Mouse (Mus musculus): ENCODE results near the gene Slc38a2. TPM values are rescaled to one million over a fixed set of nuclear protein-coding genes. Genes with fewer than 3 reads are reported as not detected.
A peak's percentile ranks its signal among the peaks of the same experiment; 100 is the strongest.

The Slc38a2 gene
- polyA plus RNA-seq, 1 experiment from 2014 or later = 220 TPM

DNA sequence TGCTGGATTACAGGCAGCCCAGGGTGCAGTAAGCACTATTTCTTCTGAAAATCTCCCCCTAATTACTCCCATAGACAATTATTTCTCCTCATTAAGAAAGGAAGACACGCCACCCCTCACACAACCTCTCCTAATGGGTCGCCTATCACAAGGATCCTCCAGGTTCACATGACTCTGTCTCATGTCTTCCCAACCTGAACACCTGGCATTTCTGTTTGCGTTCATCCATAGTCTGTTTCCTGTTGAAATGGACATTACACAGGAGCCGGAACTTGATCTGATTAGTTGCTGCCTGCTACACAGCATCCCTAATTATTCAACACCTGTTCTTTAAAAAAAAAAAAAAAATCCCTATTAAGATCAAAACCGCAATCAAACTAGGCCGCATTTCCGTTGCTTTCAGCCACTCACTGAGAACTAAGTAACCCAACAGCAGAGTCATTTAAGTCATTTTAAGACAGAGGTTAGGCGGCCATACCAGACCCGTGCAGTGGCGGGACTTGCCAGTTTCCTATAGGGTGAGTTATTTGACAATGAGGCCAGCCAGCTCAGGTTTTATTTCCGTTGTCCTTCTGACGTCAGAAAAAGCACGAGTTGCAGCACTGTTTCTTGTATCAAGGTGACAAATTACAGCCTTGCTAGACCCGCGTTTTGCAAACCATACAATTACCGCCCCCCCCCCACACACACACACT, 59.1 kb downstream of the Slc38a2 start:
- peak overlapping the region; percentile 98 for H3K27ac ChIP-seq (ENCODE audit: low read depth, low read length)
- H3K9me3 ChIP-seq (ENCODE audit: control insufficient read depth, low read length) = peaks cover 3% of the 10 kb centered on the region; the same call in 1 of the 2 replicates
- H3K36me3 ChIP-seq (ENCODE audit: control insufficient read depth, insufficient read depth, low read length) = peaks cover 8% of the 10 kb centered on the region; the same call in 1 of the 2 replicates
- no peak for ATAC-seq (replicated peaks; ENCODE audit: low FRiP score)
- H3K9ac ChIP-seq (ENCODE audit: low read length) = peak overlapping the region; percentile 99
- peak overlapping the region; percentile 86 for H3K4me2 ChIP-seq (ENCODE audit: low read depth, low read length, severe bottlenecking)
- WGBS = 5% methylated on average over 16 of the region's 16 CpGs
- H3K4me3 ChIP-seq (ENCODE audit: low read depth, low read length) = peak overlapping the region; percentile 79
- H3K27me3 ChIP-seq (ENCODE audit: control insufficient read depth, insufficient read depth, low read length) = no peaks in the 10 kb centered on the region
- peak; percentile 61 for DNase-seq (ENCODE audit: low spot score)
- 0 out of 2 replicates have a peak, but pooled peaks cover 6% of the 10 kb centered on the region for H3K4me1 ChIP-seq (replicated peaks; ENCODE audit: control insufficient read depth, insufficient read depth, low read length)

DNA sequence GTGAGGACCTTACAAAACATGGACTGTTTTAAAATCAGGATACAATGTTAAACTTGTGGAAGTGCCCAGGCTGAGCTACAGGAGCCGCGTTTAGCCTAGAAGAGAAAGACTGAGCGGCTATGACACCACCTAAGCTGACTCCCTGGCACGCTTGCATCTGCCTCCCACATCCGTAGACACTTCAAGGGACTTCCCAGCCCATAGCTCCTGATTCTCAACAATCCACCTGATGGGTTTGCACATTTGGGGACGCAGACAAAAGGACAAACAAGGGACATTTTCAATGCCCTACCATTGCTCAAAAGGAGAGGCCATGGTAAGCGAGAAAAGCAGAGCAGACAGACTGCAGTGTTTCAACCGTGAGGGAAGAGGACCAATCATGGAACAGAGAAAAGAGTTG, 59.9 kb downstream of the Slc38a2 start:
- peak overlapping the region; percentile 99; the same call in 1 of the 2 replicates for H3K9ac ChIP-seq (ENCODE audit: low read length)
- peaks cover 3% of the 10 kb centered on the region; the same call in 1 of the 2 replicates for H3K9me3 ChIP-seq (ENCODE audit: control insufficient read depth, low read length)
- peak overlapping the region; percentile 86 for H3K4me2 ChIP-seq (ENCODE audit: low read depth, low read length, severe bottlenecking)
- WGBS = 70% methylated on average over 8 of the region's 8 CpGs
- no peak overlapping the region for H3K27ac ChIP-seq (ENCODE audit: low read depth, low read length)
- 0 out of 2 replicates have a peak, but pooled peaks cover 6% of the 10 kb centered on the region for H3K4me1 ChIP-seq (replicated peaks; ENCODE audit: control insufficient read depth, insufficient read depth, low read length)
- no peaks in the 10 kb centered on the region for H3K27me3 ChIP-seq (ENCODE audit: control insufficient read depth, insufficient read depth, low read length)
- no peak for DNase-seq (ENCODE audit: low spot score)
- H3K36me3 ChIP-seq (ENCODE audit: control insufficient read depth, insufficient read depth, low read length) = peaks cover 9% of the 10 kb centered on the region; the same call in 1 of the 2 replicates
- peak overlapping the region; percentile 79 for H3K4me3 ChIP-seq (ENCODE audit: low read depth, low read length)
- ATAC-seq (replicated peaks; ENCODE audit: low FRiP score) = no peak

DNA sequence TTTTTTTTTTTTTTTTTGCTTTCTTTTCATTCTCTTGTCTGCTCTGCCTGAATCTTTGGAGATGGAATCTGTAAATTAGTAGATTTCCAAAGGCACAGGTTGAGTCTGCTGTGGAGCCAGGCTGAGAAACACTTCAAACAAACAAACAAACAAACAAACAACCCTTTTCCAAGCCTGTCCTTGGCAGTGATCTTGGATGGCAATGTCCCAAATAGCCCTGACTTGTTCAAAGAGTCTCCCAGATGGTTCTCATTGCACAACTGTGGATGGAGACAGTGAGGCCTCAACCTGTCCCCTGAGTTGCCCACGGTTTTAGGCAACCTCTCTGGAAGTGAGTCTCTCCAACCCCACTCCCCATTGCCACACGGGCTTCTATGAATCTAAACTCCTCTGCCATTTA, 60.9 kb downstream of the Slc38a2 start:
- Histone ChIP-seq H3K9ac (ENCODE audit: low read length) (no peak overlapping the region), H3K36me3 (ENCODE audit: control insufficient read depth, insufficient read depth, low read length) (peaks cover 14% of the 10 kb centered on the region; the same call in 1 of the 2 replicates), H3K4me3 (ENCODE audit: low read depth, low read length) (no peak overlapping the region), H3K4me1 (replicated peaks; ENCODE audit: control insufficient read depth, insufficient read depth, low read length) (0 out of 2 replicates have a peak, but pooled peaks cover 6% of the 10 kb centered on the region), H3K4me2 (ENCODE audit: low read depth, low read length, severe bottlenecking) (no peak overlapping the region), H3K27me3 (ENCODE audit: control insufficient read depth, insufficient read depth, low read length) (no peaks in the 10 kb centered on the region), H3K9me3 (ENCODE audit: control insufficient read depth, low read length) (peaks cover 5% of the 10 kb centered on the region; the same call in 1 of the 2 replicates), H3K27ac (ENCODE audit: low read depth, low read length) (no peak overlapping the region)
- DNase-seq (ENCODE audit: low spot score) = no peak
- WGBS = 90% methylated on average over 2 of the region's 2 CpGs
- ATAC-seq (replicated peaks; ENCODE audit: low FRiP score) = no peak

DNA sequence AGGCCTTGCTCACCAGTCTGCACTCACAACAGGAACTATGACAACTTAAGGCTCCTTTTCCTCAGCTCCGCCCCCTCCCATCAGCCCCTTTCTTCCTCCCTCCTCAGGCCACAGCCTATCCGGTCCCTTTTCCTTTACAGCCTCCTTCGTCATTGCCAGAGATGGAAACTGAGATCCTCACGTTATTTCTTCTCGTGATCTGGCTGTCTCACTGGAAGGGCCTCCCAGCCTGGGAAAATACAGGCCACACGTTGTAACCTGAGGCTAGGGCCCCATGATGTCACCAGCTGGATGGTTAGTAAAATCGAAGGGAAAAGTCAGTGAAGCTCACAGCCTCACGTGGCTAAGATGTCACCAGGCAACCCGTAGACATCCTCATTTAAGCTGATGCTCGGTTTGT, 61.4 kb downstream of the Slc38a2 start:
- H3K9me3 ChIP-seq (ENCODE audit: control insufficient read depth, low read length) = peaks cover 9% of the 10 kb centered on the region; the same call in 1 of the 2 replicates
- H3K27me3 ChIP-seq (ENCODE audit: control insufficient read depth, insufficient read depth, low read length) = no peaks in the 10 kb centered on the region
- H3K4me1 ChIP-seq (replicated peaks; ENCODE audit: control insufficient read depth, insufficient read depth, low read length) = 0 out of 2 replicates have a peak, but pooled peaks cover 6% of the 10 kb centered on the region
- no peak overlapping the region for H3K27ac ChIP-seq (ENCODE audit: low read depth, low read length)
- no peak for DNase-seq (ENCODE audit: low spot score)
- 85% methylated on average over 10 of the region's 10 CpGs for WGBS
- peaks cover 18% of the 10 kb centered on the region; the same call in 1 of the 2 replicates for H3K36me3 ChIP-seq (ENCODE audit: control insufficient read depth, insufficient read depth, low read length)
- no peak for ATAC-seq (replicated peaks; ENCODE audit: low FRiP score)
- H3K9ac ChIP-seq (ENCODE audit: low read length) = no peak overlapping the region
- no peak overlapping the region for H3K4me2 ChIP-seq (ENCODE audit: low read depth, low read length, severe bottlenecking)
- H3K4me3 ChIP-seq (ENCODE audit: low read depth, low read length) = no peak overlapping the region

Other genes with a start within 250 kb of the Slc38a2 start
- gene Scaf11, start 238.9 kb downstream of the Slc38a2 start, polyA plus RNA-seq (2014; fragmentation: Nextera tagmentation; extraction: Ambion mirVana) = 105 and 113 TPM in 2 replicates
- 134 and 139 TPM in 2 replicates for gene Slc38a1, start 56.8 kb downstream of the Slc38a2 start, polyA plus RNA-seq (2014; fragmentation: Nextera tagmentation; extraction: Ambion mirVana)

Measured in forebrain, embryonic 11.5 days (tissue).